Mouse (Mus musculus): ENCODE results near the gene Slc43a3. TPM values are rescaled to one million over a fixed set of nuclear protein-coding genes. Genes with fewer than 3 reads are reported as not detected.

The Slc43a3 gene
- polyA plus RNA-seq, 1 experiment from 2014 or later, result 32.8 TPM

DNA sequence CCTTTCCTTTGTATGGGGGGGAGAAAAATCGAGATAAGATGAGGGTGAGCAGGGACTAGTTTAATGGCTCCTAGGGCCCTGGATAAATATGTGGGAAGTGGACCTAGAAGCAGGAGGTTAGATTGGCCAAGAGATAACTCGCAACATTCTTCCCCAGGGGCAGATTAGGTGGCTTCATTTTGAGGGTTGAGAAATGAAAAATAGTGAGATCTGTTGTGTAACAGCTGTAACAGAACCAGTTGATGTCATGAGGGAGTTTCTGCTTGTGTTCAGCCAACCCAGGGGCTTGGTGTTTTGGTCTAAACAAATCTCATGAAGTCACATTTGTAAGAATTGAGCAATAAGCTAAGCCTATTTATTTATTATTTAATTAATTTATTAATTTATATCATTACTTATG, 5.0 kb downstream of the Slc43a3 start:
- Histone ChIP-seq H3K27ac (no peak overlapping the region), H3K4me1 (peaks cover 19% of the 10 kb centered on the region), H3K9me3 (replicated peaks) (no peaks in the 10 kb centered on the region), H3K36me3 (peaks cover 43% of the 10 kb centered on the region), H3K4me3 (no peak overlapping the region), H3K27me3 (ENCODE audit: low read depth, poor library complexity, severe bottlenecking) (no peaks in the 10 kb centered on the region)
- 83% methylated on average over 2 of the region's 2 CpGs for WGBS
- no peak for DNase-seq (ENCODE audit: low spot score)

DNA sequence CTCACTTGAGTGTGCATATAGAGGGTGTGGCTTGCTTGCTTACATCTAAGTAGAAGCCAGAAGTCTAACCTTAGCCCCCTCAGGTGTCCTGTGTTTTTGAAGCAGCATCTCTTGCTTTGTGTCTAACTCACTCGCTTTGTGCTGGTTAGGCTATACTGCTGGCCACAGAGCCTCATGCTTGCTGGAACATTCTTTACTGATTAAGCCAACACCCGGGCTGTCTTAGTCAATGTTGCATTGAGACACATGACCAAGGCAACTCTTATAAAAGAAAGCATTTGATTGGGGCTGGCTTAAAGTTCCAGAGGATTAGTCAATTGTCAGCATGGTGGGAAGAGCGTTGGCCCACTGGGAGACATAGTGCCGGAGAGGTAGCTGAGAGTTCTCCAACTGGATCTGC, 5.4 kb downstream of the Slc43a3 start:
- H3K4me1 ChIP-seq, result peaks cover 14% of the 10 kb centered on the region
- no peak overlapping the region for H3K4me3 ChIP-seq
- 91% methylated on average over 4 of the region's 4 CpGs for WGBS
- peaks cover 48% of the 10 kb centered on the region for H3K36me3 ChIP-seq
- no peak overlapping the region for H3K27ac ChIP-seq
- no peaks in the 10 kb centered on the region for H3K27me3 ChIP-seq (ENCODE audit: low read depth, poor library complexity, severe bottlenecking)
- no peaks in the 10 kb centered on the region for H3K9me3 ChIP-seq (replicated peaks)
- DNase-seq (ENCODE audit: low spot score), result no peak

DNA sequence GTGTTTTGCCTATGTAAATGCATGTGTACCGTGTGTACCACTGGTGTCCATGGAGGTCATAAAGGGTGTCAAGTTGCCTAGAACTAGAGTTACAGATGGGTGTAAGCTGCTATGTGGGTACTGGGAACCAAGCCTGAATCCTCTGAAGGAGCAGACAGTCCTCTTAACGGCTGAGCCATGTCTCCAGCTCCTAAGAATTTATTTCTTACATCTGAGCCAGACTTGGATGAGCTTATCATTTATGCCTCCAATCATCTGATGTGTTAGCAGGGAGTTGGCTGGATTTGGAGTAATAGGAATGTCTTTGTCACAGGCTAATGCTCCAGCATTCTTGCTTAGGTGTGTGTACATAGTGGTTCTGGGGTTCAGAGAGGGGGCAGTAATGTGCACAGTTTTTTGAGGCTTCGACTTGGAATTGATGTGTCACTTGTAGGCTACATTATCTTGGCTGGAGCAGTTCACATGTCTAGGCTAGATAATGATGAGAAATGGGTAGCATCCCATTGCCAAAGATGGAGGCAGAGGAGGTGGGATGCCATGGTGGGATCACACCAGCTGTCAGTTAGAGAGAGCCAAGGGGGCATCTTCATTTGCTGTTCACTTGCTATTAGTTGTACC, 10.9 kb downstream of the Slc43a3 start:
- Histone ChIP-seq H3K9me3 (replicated peaks) (no peaks in the 10 kb centered on the region), H3K36me3 (peaks cover 84% of the 10 kb centered on the region), H3K27ac (no peak overlapping the region), H3K4me1 (no peaks in the 10 kb centered on the region), H3K4me3 (no peak overlapping the region), H3K27me3 (ENCODE audit: low read depth, poor library complexity, severe bottlenecking) (no peaks in the 10 kb centered on the region)
- 89% methylated on average over 3 of the region's 3 CpGs for WGBS
- no peak for DNase-seq (ENCODE audit: low spot score)

DNA sequence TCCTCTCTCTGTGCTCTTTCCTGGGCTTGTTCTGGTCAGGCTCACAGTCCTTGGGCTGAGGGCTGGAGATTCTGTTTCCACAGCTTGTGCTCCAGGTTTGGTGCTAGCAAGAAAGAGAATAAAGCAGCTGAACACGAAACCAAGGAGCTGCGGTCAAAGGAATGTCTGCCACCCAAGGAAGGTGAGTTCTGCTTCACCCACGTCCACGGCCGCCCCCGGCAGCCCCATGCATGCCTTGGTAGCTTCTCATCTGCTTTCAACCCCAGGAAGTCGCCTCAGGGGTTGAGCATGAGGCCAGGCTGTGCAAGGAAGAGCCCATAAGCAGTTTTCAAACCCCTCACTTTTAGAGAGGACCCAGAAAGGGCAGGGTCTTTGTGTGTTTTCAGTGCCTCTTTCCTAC, 11.9 kb downstream of the Slc43a3 start:
- no peaks in the 10 kb centered on the region for H3K9me3 ChIP-seq (replicated peaks)
- H3K4me1 ChIP-seq, result no peaks in the 10 kb centered on the region
- H3K4me3 ChIP-seq, result no peak overlapping the region
- no peaks in the 10 kb centered on the region for H3K27me3 ChIP-seq (ENCODE audit: low read depth, poor library complexity, severe bottlenecking)
- DNase-seq (ENCODE audit: low spot score), result no peak
- no peak overlapping the region for H3K27ac ChIP-seq
- WGBS, result 92% methylated on average over 7 of the region's 7 CpGs
- H3K36me3 ChIP-seq, result peaks cover 93% of the 10 kb centered on the region

DNA sequence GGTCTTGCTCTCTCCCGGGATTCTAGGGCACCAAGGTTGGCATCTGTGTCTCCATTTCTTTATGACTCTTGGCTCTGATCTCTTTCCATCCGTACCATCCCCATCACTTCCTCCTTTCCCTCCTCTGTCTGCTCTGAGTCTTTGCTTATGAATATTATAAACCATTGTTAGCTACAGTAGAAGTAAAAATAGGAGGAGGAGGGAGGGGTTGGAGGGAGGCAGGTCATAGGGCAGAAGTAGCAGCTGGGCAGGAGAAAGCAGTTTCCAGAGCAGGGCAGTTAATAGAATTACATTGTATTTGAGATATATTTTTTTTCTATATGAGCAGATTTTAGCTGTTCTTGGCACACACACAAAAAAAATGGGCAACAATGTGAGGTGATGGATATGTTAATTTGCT, 12.3 kb downstream of the Slc43a3 start:
- H3K9me3 ChIP-seq (replicated peaks), result no peaks in the 10 kb centered on the region
- DNase-seq (ENCODE audit: low spot score), result no peak
- peaks cover 98% of the 10 kb centered on the region for H3K36me3 ChIP-seq
- H3K4me3 ChIP-seq, result no peak overlapping the region
- no peaks in the 10 kb centered on the region for H3K27me3 ChIP-seq (ENCODE audit: low read depth, poor library complexity, severe bottlenecking)
- WGBS, result 91% methylated on average over 2 of the region's 2 CpGs
- no peaks in the 10 kb centered on the region for H3K4me1 ChIP-seq
- no peak overlapping the region for H3K27ac ChIP-seq

DNA sequence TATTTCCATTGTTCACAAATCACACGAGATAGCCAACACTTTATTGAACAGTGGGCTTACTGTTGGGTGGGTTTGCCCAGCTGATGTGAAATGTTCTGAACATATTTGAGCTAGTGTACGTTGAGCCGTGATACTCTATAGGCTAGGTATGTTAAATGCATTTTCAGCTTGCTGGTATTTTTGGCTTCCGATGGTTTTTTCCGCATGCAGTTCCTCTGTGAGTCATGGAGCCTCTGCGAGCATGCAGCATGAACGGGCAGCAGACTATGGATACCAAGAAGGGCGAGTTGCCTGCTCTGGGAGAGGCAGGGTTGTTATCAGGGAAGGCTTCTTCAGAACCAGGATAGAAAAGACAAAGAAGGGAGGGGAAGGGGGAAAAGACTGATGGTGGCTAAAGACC, 14.6 kb downstream of the Slc43a3 start:
- Histone ChIP-seq H3K36me3 (peaks cover 97% of the 10 kb centered on the region), H3K4me1 (no peaks in the 10 kb centered on the region), H3K9me3 (replicated peaks) (no peaks in the 10 kb centered on the region), H3K27ac (no peak overlapping the region), H3K4me3 (no peak overlapping the region), H3K27me3 (ENCODE audit: low read depth, poor library complexity, severe bottlenecking) (no peaks in the 10 kb centered on the region)
- WGBS, result 94% methylated on average over 8 of the region's 8 CpGs
- DNase-seq (ENCODE audit: low spot score), result peak; percentile 17

DNA sequence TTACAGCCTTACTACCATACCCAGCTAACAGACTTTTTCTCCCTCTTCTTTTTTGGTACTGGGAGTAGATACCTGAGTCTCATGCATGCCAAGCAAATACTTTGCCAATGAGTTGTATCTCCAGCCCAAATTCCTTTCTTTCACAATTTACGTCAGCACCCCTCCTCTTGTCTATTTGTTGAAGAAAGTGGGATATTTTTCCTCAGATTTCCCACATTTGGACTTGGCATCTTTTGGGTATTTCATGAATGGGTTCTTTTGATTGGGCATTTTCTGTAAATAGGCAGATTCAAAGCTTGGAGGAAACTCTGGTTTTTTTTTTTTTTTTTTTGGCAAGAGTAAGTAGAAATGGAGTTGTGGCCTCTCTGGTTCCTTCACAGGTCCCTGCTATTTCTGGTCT, 15.9 kb downstream of the Slc43a3 start:
- 98% methylated on average over 1 of the region's 1 CpGs for WGBS
- Histone ChIP-seq H3K27me3 (ENCODE audit: low read depth, poor library complexity, severe bottlenecking) (no peaks in the 10 kb centered on the region), H3K27ac (no peak overlapping the region), H3K4me3 (no peak overlapping the region), H3K4me1 (no peaks in the 10 kb centered on the region), H3K36me3 (peaks cover 97% of the 10 kb centered on the region), H3K9me3 (replicated peaks) (no peaks in the 10 kb centered on the region)
- DNase-seq (ENCODE audit: low spot score), result no peak

DNA sequence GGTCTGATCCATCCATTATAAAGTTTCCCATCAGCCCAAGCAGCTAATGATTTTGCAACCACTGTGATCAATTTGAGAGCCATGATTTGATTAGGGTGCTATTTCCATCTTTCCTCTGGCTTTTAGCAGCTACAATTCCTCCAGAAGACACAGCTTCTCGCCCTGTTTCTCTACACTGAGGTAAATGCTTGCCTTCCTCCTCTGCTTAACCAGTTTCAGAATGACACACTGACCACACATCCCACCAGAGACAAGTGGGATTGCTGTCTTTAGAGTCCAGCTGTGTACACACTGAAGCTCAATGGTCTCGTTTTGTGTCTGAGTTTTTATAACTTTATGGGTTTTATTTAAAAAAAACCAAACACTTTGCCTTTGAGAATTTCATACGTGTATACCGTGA, 16.3 kb downstream of the Slc43a3 start:
- no peak for DNase-seq (ENCODE audit: low spot score)

DNA sequence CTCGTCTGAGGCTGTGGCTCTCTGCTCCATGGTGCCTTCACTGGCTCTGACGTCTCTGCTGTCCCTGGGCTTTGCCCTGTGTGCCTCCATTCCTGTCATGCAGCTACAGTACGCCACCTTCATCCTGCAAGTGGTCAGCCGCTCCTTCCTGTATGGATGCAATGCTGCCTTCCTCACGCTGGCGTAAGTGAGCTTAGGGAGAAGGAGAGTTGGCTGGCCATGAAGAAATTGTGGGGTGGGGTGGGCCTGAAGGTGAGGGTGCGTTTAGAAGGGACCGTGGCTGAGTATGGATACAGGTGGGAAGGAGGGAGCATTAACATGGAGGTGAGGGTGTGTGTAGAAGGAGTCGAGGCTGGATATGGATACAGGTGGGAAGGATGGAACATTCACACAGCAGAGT, 19.1 kb downstream of the Slc43a3 start:
- Histone ChIP-seq H3K36me3 (peaks cover 87% of the 10 kb centered on the region), H3K27me3 (ENCODE audit: low read depth, poor library complexity, severe bottlenecking) (no peaks in the 10 kb centered on the region)

More for the DNA sequence above, 16.3 kb downstream of the Slc43a3 start:
- Histone ChIP-seq H3K36me3 (peaks cover 97% of the 10 kb centered on the region), H3K27me3 (ENCODE audit: low read depth, poor library complexity, severe bottlenecking) (no peaks in the 10 kb centered on the region), H3K4me3 (no peak overlapping the region), H3K4me1 (no peaks in the 10 kb centered on the region), H3K9me3 (replicated peaks) (no peaks in the 10 kb centered on the region), H3K27ac (no peak overlapping the region)
- WGBS, result 86% methylated on average over 4 of the region's 4 CpGs

DNA sequence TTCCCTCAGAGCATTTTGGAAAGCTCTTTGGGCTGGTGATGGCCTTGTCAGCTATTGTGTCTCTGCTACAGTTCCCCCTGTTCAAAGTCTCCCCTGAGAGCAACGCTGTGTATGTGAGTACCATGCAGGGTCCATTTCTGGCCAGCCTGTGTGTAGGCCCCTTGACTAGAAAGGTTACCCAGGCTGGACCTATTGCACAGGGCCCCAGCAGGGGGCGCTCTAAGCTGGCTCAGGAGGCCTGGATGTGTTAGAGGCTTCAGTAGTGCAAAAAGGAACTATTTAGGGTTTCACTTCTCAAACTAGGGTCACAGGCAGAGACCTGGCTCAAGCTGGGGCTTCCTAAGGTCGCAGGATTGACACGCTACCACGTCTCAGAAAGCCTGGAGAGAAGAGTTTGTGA, 19.9 kb downstream of the Slc43a3 start:
- H3K4me3 ChIP-seq, result no peak overlapping the region
- H3K27me3 ChIP-seq (ENCODE audit: low read depth, poor library complexity, severe bottlenecking), result no peaks in the 10 kb centered on the region
- peak; percentile 66 for DNase-seq (ENCODE audit: low spot score)
- no peaks in the 10 kb centered on the region for H3K9me3 ChIP-seq (replicated peaks)
- H3K36me3 ChIP-seq, result peaks cover 78% of the 10 kb centered on the region
- H3K4me1 ChIP-seq, result no peaks in the 10 kb centered on the region
- WGBS, result 63% methylated on average over 5 of the region's 5 CpGs
- no peak overlapping the region for H3K27ac ChIP-seq

More for the DNA sequence above, 19.1 kb downstream of the Slc43a3 start:
- H3K4me1 ChIP-seq, result no peaks in the 10 kb centered on the region
- WGBS, result 92% methylated on average over 9 of the region's 9 CpGs
- no peak overlapping the region for H3K27ac ChIP-seq
- no peak overlapping the region for H3K4me3 ChIP-seq
- no peaks in the 10 kb centered on the region for H3K9me3 ChIP-seq (replicated peaks)
- no peak for DNase-seq (ENCODE audit: low spot score)

DNA sequence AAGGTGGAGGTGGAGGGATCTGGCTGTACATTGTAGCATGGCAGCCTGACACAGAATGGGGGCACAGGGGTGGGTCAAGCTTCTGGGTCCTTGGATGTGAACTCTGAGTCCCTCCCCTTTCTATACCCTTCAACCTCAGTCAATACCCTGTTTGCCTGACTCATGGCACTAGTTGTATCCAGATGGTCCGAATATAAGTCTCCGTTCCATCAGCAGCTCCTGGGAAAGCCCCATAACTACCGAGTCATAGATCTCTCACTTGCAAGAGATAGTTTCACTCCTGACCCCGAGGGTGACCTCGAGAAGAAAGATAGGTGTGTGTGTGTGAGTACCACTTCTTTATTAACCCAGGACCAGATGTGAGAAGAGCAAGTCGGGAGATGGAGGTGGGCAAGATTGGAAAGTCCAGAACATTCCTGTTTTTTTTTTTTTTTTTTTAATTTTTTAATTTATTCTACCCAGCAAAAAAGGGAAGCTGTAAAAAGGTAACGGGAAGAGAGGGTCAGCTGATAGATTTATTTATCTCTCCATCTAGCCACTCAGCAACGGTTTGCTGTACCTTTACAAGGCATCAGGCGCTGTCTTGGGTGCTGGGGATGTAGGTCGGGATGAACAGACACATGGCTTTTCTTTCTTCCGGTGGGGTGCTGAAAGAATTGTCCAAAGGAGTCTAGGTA, 22.3 kb downstream of the Slc43a3 start:
- Histone ChIP-seq H3K9me3 (replicated peaks) (no peaks in the 10 kb centered on the region), H3K27ac (no peak overlapping the region), H3K4me1 (no peaks in the 10 kb centered on the region), H3K4me3 (no peak overlapping the region), H3K36me3 (peaks cover 54% of the 10 kb centered on the region), H3K27me3 (ENCODE audit: low read depth, poor library complexity, severe bottlenecking) (no peaks in the 10 kb centered on the region)
- 89% methylated on average over 11 of the region's 11 CpGs for WGBS
- peak; percentile 19 for DNase-seq (ENCODE audit: low spot score)

DNA sequence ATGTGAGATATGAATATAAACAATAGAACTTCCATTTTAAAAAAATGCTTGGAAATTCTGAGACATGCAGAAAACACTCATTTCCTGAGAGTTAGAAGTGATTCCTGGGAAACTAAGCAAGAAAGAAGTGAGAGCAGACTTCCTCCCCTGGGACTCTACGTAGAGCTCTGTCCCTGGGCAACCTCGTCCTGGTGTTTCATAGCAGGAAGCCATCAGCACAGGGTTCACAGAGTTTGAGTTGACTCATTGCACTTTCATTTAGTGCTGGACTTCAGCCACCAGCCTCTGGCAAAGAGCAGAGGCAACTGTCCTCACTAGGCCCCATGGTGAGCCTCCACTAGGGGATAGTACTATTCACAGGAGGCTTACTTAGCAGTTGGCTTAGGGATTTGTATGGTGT, 24.9 kb downstream of the Slc43a3 start:
- WGBS, result 84% methylated on average over 2 of the region's 2 CpGs
- Histone ChIP-seq H3K4me1 (no peaks in the 10 kb centered on the region), H3K4me3 (no peak overlapping the region), H3K36me3 (peaks cover 31% of the 10 kb centered on the region), H3K27me3 (ENCODE audit: low read depth, poor library complexity, severe bottlenecking) (no peaks in the 10 kb centered on the region), H3K27ac (no peak overlapping the region), H3K9me3 (replicated peaks) (no peaks in the 10 kb centered on the region)
- DNase-seq (ENCODE audit: low spot score), result no peak

DNA sequence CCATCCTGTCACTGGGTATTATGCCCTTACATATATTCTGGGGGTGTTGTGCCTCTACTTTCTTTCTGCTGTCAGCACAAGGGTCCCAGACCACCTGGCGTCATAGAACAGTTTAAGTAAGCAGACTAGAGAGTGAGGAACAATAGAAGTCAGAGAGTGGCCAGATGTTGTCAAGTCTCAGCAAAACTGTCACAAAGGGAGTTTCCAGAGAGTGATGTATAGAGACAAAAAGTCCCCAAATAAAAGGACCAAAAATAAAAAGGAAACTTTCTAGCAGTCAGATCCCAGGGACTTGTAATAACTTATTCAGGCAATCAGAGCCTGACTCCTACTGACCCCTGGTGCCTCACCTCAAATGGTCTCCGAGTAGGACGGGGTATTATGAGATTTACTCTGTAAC, 25.5 kb downstream of the Slc43a3 start:
- peak; percentile 12 for DNase-seq (ENCODE audit: low spot score)
- Histone ChIP-seq H3K9me3 (replicated peaks) (no peaks in the 10 kb centered on the region), H3K27ac (no peak overlapping the region), H3K36me3 (peaks cover 25% of the 10 kb centered on the region), H3K4me1 (no peaks in the 10 kb centered on the region), H3K27me3 (ENCODE audit: low read depth, poor library complexity, severe bottlenecking) (no peaks in the 10 kb centered on the region), H3K4me3 (no peak overlapping the region)
- 86% methylated on average over 3 of the region's 3 CpGs for WGBS

Measured in limb, embryonic 10.5 days (tissue).